Mouse (Mus musculus) limb, embryonic 14.5 days (tissue): ENCODE results near the gene Asah2. TPM values are rescaled to one million over a fixed set of nuclear protein-coding genes. Genes with fewer than 3 reads are reported as not detected.

ENCODE experiments used
- ATAC-seq: fragments of 200-750 bp; cut with Nextera tagmentation; 2 replicates; pipeline ENCODE4 v1.8.0; 2017; ENCODE audit warnings: low read depth, moderate number of reproducible peaks, moderate TSS enrichment; ENCODE audit not compliant: low FRiP score
- DNase-seq: peaks from one replicate; pipeline ENCODE4 v3.0.0-alpha.2; 2015; ENCODE audit warnings: low spot score
- H3K27ac ChIP-seq: fragments of 300-500 bp; sonication (generic); replicated peaks from 2 replicates; pipeline ENCODE4 v1.5.1; 2014; ENCODE audit warnings: low read depth, mild to moderate bottlenecking, low read length, moderate library complexity, mixed read lengths
- H3K27me3 ChIP-seq: fragments of 300-500 bp; sonication (generic); 2 replicates; pipeline ENCODE4 v1.6.1; 2014; ENCODE audit warnings: low read length, mixed read lengths; ENCODE audit not compliant: control insufficient read depth, insufficient read depth
- H3K36me3 ChIP-seq: fragments of 300-500 bp; sonication (generic); 2 replicates; pipeline ENCODE4 v1.6.1; 2014; ENCODE audit warnings: mild to moderate bottlenecking, low read length, moderate library complexity, mixed read lengths; ENCODE audit not compliant: control insufficient read depth, insufficient read depth
- H3K4me1 ChIP-seq: fragments of 300-500 bp; sonication (generic); 2 replicates; pipeline ENCODE4 v1.6.1; 2014; ENCODE audit warnings: antibody characterized with exemption, low read length, mixed read lengths; ENCODE audit not compliant: control insufficient read depth, insufficient read depth
- H3K4me2 ChIP-seq: fragments of 300-500 bp; sonication (generic); replicated peaks from 2 replicates; pipeline ENCODE4 v1.6.1; 2014; ENCODE audit warnings: low read depth, mild to moderate bottlenecking, low read length, moderate library complexity; ENCODE audit not compliant: severe bottlenecking
- H3K4me3 ChIP-seq: fragments of 300-500 bp; sonication (generic); replicated peaks from 2 replicates; pipeline ENCODE4 v1.5.1; 2014; ENCODE audit warnings: low read length
- H3K9ac ChIP-seq: fragments of 300-500 bp; sonication (generic); 2 replicates; pipeline ENCODE4 v1.6.1; 2014; ENCODE audit warnings: mild to moderate bottlenecking, low read depth, low read length, moderate library complexity; ENCODE audit not compliant: severe bottlenecking
- H3K9me3 ChIP-seq: fragments of 300-500 bp; sonication (generic); 2 replicates; pipeline ENCODE4 v1.6.1; 2016; ENCODE audit warnings: low read length; ENCODE audit not compliant: control insufficient read depth
- POLR2A ChIP-seq: fragments of 200-500 bp; IDR thresholded peaks from 2 replicates; pipeline ENCODE4 v1.8.0; 2012; ENCODE audit warnings: inconsistent platforms, mild to moderate bottlenecking, moderate library complexity, borderline replicate concordance; ENCODE audit not compliant: insufficient read depth, insufficient read length; ENCODE audit errors: extremely low read depth
- WGBS: fragments of 180-500 bp; shearing (Covaris S2); extraction: QIAGEN DNeasy Blood & Tissue Kit; methylation state at CpG from one replicate; pipeline ENCODE4 v1.1.7; 2014; 5-methylcytosine and 5-hydroxymethylcytosine counted together
- polyA plus RNA-seq, 2 experiments: library from polyadenylated mRNA; depleted of rRNA in 1 of 2; stranded (reverse) in 1 of 2; unstranded in 1 of 2; fragments of >200 nt; fragmentation: Nextera tagmentation in 1 of 2; extraction: Ambion mirVana in 1 of 2; gene quantifications; 2 replicates each; pipeline versions ENCODE4 v1.2.1 to v1.2.3; 2012 to 2014

Gene Asah2
- polyA plus RNA-seq, 2 experiments: 2.2 to 6.4 TPM

- Histone ChIP-seq H3K27ac (no peak overlapping the region), H3K36me3 (no peaks in the 10 kb centered on the region), H3K27me3 (no peaks in the 10 kb centered on the region), H3K9me3 (no peaks in the 10 kb centered on the region), H3K4me2 (no peak overlapping the region), H3K4me3 (no peak overlapping the region), H3K9ac (no peak overlapping the region), H3K4me1 (0 out of 2 replicates have a peak, but pooled peaks cover 3% of the 10 kb centered on the region)
- DNase-seq (no peak), ATAC-seq (no peak)
- 82% methylated on average over 1 of the region's 1 CpGs for WGBS
- TF ChIP-seq POLR2A: no peak
Measured at GRCm38 (mm10) chr19:32061294-32061693, 46.7 kb downstream of the Asah2 start.

GRCm38 (mm10) chr19:32056252-32056651 is 51.8 kb downstream of the Asah2 start:
- 85% methylated on average over 1 of the region's 1 CpGs for WGBS
- Histone ChIP-seq H3K9ac (no peak overlapping the region), H3K27ac (no peak overlapping the region), H3K27me3 (no peaks in the 10 kb centered on the region), H3K4me2 (no peak overlapping the region), H3K4me3 (no peak overlapping the region), H3K4me1 (no peaks in the 10 kb centered on the region), H3K36me3 (no peaks in the 10 kb centered on the region), H3K9me3 (no peaks in the 10 kb centered on the region)
- TF ChIP-seq POLR2A: no peak
- DNase-seq: no peak
- no peak for ATAC-seq

GRCm38 (mm10) chr19:32055725-32056124 is 52.3 kb downstream of the Asah2 start:
- Histone ChIP-seq H3K27me3 (no peaks in the 10 kb centered on the region), H3K4me3 (no peak overlapping the region), H3K4me2 (no peak overlapping the region), H3K27ac (no peak overlapping the region), H3K4me1 (no peaks in the 10 kb centered on the region), H3K36me3 (no peaks in the 10 kb centered on the region), H3K9ac (no peak overlapping the region), H3K9me3 (no peaks in the 10 kb centered on the region)
- 70% methylated on average over 1 of the region's 1 CpGs for WGBS
- no peak for ATAC-seq
- no peak for DNase-seq
- no peak for TF ChIP-seq POLR2A

GRCm38 (mm10) chr19:32051251-32051650 is 56.8 kb downstream of the Asah2 start:
- DNase-seq: no peak
- Histone ChIP-seq H3K36me3 (no peaks in the 10 kb centered on the region), H3K9ac (no peak overlapping the region), H3K27ac (no peak overlapping the region), H3K9me3 (no peaks in the 10 kb centered on the region), H3K4me1 (no peaks in the 10 kb centered on the region), H3K4me2 (no peak overlapping the region), H3K4me3 (no peak overlapping the region), H3K27me3 (no peaks in the 10 kb centered on the region)
- ATAC-seq: no peak
- 96% methylated on average over 2 of the region's 2 CpGs for WGBS
- no peak for TF ChIP-seq POLR2A

GRCm38 (mm10) chr19:32032881-32033280 is 75.1 kb downstream of the Asah2 start:
- no peak for TF ChIP-seq POLR2A
- no peak overlapping the region for H3K9ac ChIP-seq
- WGBS: 79% methylated on average over 4 of the region's 4 CpGs
- H3K9me3 ChIP-seq: no peaks in the 10 kb centered on the region
- H3K27ac ChIP-seq: no peak overlapping the region
- ATAC-seq (no peak), DNase-seq (no peak)
- no peaks in the 10 kb centered on the region for H3K27me3 ChIP-seq
- no peak overlapping the region for H3K4me3 ChIP-seq
- no peaks in the 10 kb centered on the region for H3K36me3 ChIP-seq
- H3K4me1 ChIP-seq: no peaks in the 10 kb centered on the region
- H3K4me2 ChIP-seq: no peak overlapping the region

- peak; percentile 76 for DNase-seq
- TF ChIP-seq POLR2A: no peak
- Histone ChIP-seq H3K9me3 (no peaks in the 10 kb centered on the region), H3K27me3 (no peaks in the 10 kb centered on the region), H3K36me3 (no peaks in the 10 kb centered on the region), H3K4me1 (no peaks in the 10 kb centered on the region), H3K9ac (no peak overlapping the region), H3K27ac (no peak overlapping the region), H3K4me2 (no peak overlapping the region), H3K4me3 (no peak overlapping the region)
- ATAC-seq: no peak
- WGBS: 3% methylated on average over 1 of the region's 1 CpGs
Measured at GRCm38 (mm10) chr19:32030430-32030829, 77.6 kb downstream of the Asah2 start.
